Mouse (Mus musculus): ENCODE results near the gene H2-DMb2. TPM values are rescaled to one million over a fixed set of nuclear protein-coding genes. Genes with fewer than 3 reads are reported as not detected.

The H2-DMb2 gene
- polyA plus RNA-seq (2016; fragmentation: Nextera tagmentation; extraction: Ambion mirVana) = 0.30 and 0.32 TPM in 2 replicates

DNA sequence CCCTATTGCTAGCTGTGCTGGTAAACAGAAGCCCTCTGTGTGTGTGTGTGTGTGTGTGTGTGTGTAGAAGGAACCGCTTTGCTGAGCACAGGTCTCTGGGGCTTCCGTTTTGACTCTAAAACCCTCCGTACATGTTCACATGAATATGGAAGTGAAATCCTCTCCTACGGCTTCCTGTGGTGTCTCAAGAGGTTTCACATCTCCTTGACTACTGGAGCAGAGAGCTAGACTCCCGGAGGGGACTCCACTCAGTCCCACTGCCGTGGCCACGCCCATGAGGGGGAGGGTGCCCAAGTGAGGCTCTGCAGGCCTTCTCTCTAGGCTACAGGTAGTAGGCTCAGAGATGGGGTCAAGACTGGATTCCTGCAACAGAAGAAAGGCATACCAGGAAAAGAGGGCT is at the start of gene H2-DMb2:
H2-DMb2 (plus strand) TSS at position 275 of the 400 bp plus-strand sequence.
- Histone ChIP-seq H3K27me3 (peaks cover 36% of the 10 kb centered on the region), H3K9me3 (no peaks in the 10 kb centered on the region), H3K4me3 (replicated peaks) (no peak within 1 kb of the TSS), H3K9ac (replicated peaks) (no peak within 1 kb of the TSS), H3K27ac (no peak within 1 kb of the TSS), H3K4me2 (no peak within 1 kb of the TSS), H3K36me3 (no peaks in the 10 kb centered on the region), H3K4me1 (replicated peaks) (peaks cover 22% of the 10 kb centered on the region)
- WGBS = 42% methylated on average over 7 of the region's 7 CpGs
- ATAC-seq (ENCODE audit: insufficient number of reproducible peaks, insufficient read depth, low FRiP score, low TSS enrichment, low read depth) = no peak

DNA sequence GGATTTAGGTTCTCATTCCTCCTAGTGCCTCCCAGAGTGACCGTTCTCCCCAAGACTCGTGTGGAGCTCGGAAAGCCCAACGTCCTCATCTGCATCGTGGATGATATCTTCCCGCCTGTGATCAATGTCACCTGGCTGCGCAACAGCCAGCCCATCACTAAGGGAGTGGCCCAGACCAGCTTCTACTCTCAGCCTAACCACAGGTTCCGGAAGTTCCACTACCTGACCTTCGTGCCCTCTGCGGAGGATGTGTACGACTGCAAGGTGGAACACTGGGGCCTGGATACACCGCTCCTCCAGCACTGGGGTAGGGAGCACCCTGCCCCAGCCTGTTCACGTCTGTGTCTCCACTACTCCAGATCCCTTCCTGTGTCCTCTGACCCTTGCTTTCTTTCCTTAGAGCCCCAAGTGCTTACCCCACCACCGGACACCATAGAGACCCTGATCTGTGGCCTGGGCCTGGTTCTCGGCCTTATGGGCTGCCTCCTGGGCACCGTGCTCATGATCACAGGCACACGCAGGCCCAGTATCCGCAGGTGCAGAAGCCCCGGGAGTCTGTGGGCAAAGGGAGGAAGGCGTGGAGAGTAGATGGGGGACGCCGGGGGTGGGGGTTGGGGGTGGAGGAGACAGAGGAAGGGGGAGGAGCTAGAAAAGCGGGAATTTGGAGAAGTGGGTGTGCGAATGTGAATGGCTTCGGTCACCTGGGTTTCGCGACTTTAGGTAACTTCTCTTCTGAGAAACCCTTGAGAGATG is 48.6 kb upstream of the H2-DMb2 start:
- H3K27me3 ChIP-seq = no peaks in the 10 kb centered on the region; the same call in 1 of the 2 replicates
- ATAC-seq (ENCODE audit: insufficient number of reproducible peaks, insufficient read depth, low FRiP score, low TSS enrichment, low read depth) = no peak
- no peaks in the 10 kb centered on the region for H3K9me3 ChIP-seq
- WGBS = 83% methylated on average over 27 of the region's 27 CpGs
- no peaks in the 10 kb centered on the region for H3K36me3 ChIP-seq
- H3K4me2 ChIP-seq = no peak overlapping the region
- H3K4me3 ChIP-seq (replicated peaks) = no peak overlapping the region
- no peak overlapping the region for H3K9ac ChIP-seq (replicated peaks)
- H3K4me1 ChIP-seq (replicated peaks) = peaks cover 19% of the 10 kb centered on the region
- no peak overlapping the region for H3K27ac ChIP-seq

DNA sequence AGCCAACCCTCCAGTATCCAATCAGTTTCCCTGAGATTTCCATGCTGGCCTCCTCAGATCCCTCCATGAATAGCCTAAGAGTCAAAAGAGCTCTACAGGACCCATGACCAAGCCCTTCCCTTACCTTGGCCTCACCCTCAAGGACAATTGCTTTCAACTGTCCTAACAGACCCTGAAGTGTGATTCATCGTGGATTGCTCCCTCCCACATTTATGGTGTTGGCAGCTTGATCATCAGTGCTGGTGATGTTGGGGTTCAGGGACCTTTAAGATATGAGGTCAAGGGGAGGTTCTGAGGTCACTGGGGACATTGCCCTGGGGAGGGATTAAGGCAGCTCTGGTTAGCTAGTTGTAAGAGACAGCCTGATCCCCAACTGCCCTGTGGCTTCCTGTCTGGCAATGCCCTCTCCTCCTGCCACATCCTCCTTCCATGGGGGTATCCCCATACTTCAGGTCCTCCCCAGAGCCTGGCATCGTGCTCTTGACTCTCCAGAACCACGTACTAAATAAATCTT is 46.6 kb upstream of the H2-DMb2 start:
- H3K27ac ChIP-seq = no peak overlapping the region
- H3K27me3 ChIP-seq = peaks cover 7% of the 10 kb centered on the region; the same call in 1 of the 2 replicates
- H3K4me3 ChIP-seq (replicated peaks) = no peak overlapping the region
- peaks cover 31% of the 10 kb centered on the region for H3K4me1 ChIP-seq (replicated peaks)
- ATAC-seq (ENCODE audit: insufficient number of reproducible peaks, insufficient read depth, low FRiP score, low TSS enrichment, low read depth) = no peak
- no peaks in the 10 kb centered on the region for H3K9me3 ChIP-seq
- H3K4me2 ChIP-seq = no peak overlapping the region
- H3K9ac ChIP-seq (replicated peaks) = no peak overlapping the region
- 84% methylated on average over 3 of the region's 3 CpGs for WGBS
- H3K36me3 ChIP-seq = no peaks in the 10 kb centered on the region

DNA sequence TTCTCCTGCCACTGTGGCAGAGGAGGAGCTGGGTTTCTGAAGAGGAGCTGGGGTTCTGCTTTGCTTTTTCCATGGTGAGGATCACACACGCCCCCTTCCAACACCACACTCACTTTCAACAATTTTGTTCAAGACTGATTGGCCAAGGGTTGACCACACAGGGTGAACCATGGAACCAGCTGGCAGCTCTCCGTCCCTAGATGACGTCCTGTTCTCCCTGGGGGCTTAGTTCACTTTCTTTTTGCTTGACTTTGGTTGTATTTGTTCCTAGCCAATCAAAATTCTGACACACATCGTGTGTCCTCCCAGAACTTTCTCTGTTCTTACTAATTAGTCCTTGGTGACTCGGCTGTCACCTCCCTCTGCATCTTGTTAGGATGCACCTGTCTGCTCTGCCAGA is 45.8 kb upstream of the H2-DMb2 start:
- no peak overlapping the region for H3K4me2 ChIP-seq
- no peaks in the 10 kb centered on the region for H3K9me3 ChIP-seq
- no peak overlapping the region for H3K4me3 ChIP-seq (replicated peaks)
- H3K36me3 ChIP-seq = no peaks in the 10 kb centered on the region
- peaks cover 34% of the 10 kb centered on the region for H3K4me1 ChIP-seq (replicated peaks)
- H3K9ac ChIP-seq (replicated peaks) = no peak overlapping the region
- H3K27ac ChIP-seq = no peak overlapping the region
- peaks cover 7% of the 10 kb centered on the region; the same call in 1 of the 2 replicates for H3K27me3 ChIP-seq
- 67% methylated on average over 5 of the region's 5 CpGs for WGBS
- no peak for ATAC-seq (ENCODE audit: insufficient number of reproducible peaks, insufficient read depth, low FRiP score, low TSS enrichment, low read depth)

DNA sequence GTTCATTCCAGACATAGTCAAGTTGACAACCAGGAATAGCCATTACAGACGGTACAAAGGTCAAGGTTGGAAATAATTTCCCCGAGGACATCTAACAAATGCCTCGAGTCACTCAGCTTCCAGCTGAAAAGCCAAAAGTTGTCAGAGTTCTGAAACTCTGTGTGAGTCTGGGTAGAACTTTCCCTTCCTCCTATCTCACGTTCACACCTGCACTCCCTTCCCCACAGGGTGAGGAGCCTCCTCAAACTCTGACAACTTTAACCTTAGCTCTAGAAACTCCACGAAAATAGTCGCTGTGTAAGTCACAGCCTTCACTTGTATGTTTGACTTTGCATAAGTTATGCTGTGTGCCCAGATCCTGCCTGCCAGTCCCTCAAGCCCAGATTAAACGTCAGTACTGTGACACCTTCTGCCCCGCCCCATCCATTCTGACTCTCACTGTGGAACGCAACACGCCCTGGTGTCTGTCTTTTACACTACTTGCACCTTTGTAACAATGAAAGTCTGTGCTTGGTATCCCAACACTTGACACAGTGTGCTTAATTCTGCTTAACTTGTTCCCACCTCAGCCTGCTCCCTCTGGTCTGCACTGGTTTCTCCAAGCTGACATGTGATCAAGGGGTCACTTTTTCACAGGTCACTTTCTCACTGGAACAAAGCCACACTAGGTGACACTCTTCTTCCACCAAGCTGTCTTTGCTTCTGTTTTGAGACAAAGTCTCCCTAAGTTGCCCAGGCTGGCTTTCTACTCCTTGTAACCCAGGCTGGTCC is 44.2 kb upstream of the H2-DMb2 start:
- Histone ChIP-seq H3K36me3 (no peaks in the 10 kb centered on the region), H3K9ac (replicated peaks) (no peak overlapping the region), H3K4me2 (no peak overlapping the region), H3K27ac (peak overlapping the region; percentile 42; the same call in 1 of the 2 replicates), H3K4me3 (replicated peaks) (no peak overlapping the region), H3K9me3 (no peaks in the 10 kb centered on the region), H3K27me3 (peaks cover 7% of the 10 kb centered on the region; the same call in 1 of the 2 replicates), H3K4me1 (replicated peaks) (peaks cover 22% of the 10 kb centered on the region)
- no peak for ATAC-seq (ENCODE audit: insufficient number of reproducible peaks, insufficient read depth, low FRiP score, low TSS enrichment, low read depth)
- WGBS = 45% methylated on average over 10 of the region's 10 CpGs

DNA sequence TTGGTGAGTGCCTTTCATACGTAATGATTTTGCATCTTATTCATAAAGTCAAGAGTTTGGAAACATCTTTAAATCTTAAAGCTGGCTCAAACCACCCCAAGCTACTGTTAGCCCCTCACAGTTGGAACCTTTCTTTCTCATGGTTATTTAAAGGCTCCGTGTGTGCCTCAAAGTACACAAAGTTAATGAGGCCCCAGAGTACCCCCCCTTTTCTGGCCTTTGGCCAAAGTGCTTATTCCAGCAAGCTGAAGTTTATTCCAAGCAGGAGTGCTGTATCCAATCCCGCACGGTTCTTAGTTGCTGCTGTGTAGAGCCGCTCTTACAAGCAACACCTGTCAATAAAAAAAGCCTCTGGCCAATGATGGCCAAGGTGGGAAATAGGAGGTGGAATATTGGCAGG is 43.6 kb upstream of the H2-DMb2 start:
- Histone ChIP-seq H3K9me3 (no peaks in the 10 kb centered on the region), H3K9ac (replicated peaks) (no peak overlapping the region), H3K36me3 (no peaks in the 10 kb centered on the region), H3K4me3 (replicated peaks) (no peak overlapping the region), H3K4me2 (no peak overlapping the region), H3K27me3 (peaks cover 7% of the 10 kb centered on the region; the same call in 1 of the 2 replicates), H3K27ac (peak overlapping the region; percentile 29; the same call in 1 of the 2 replicates), H3K4me1 (replicated peaks) (peaks cover 22% of the 10 kb centered on the region)
- no peak for ATAC-seq (ENCODE audit: insufficient number of reproducible peaks, insufficient read depth, low FRiP score, low TSS enrichment, low read depth)
- 34% methylated on average over 5 of the region's 5 CpGs for WGBS

DNA sequence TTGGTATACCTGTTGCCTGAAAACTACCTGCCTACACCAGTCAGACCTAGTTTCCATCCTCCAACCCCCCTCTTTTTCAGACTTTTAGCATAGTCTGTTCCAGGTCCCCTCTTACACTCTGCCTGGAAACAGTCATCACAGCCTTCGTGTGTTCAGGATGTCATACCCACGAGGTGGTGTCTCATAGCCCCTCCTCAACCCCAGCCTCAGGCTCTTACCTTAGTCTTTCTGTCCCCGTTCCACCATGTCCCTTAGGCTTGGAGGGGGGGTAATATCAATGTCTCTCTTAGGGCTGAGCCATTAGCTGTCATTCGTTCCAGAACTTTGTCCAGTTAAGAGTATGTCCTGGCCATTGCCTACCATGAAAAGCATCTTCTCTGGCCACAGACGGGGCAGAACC is 41.9 kb upstream of the H2-DMb2 start:
- Histone ChIP-seq H3K27me3 (peaks cover 7% of the 10 kb centered on the region; the same call in 1 of the 2 replicates), H3K4me1 (replicated peaks) (peaks cover 22% of the 10 kb centered on the region)
- no peak for ATAC-seq (ENCODE audit: insufficient number of reproducible peaks, insufficient read depth, low FRiP score, low TSS enrichment, low read depth)

DNA sequence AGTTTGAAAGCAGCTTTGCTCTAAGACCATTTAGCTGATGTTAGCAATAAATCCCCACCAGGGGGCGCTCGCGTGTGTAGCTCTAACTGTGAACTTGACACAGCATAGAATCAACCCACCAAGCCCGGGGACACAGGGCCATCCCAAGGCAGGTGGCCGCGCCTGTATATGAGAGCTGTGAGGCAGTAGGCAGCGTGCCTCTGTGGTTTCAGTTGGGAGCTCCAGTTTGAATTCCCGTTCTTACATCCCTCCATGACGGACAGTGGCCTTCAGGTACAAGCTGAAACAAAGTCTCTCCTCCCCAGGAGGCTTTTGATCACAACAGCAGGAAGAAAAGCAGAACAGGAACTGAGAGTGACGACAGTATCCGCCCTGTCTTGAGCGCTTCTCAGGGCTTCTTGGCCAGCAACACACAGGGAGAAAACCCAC is 41.5 kb upstream of the H2-DMb2 start:
- Histone ChIP-seq H3K4me2 (peak overlapping the region; percentile 32; the same call in 1 of the 2 replicates), H3K9ac (replicated peaks) (no peak overlapping the region), H3K36me3 (no peaks in the 10 kb centered on the region), H3K4me1 (replicated peaks) (peaks cover 22% of the 10 kb centered on the region), H3K27me3 (peaks cover 7% of the 10 kb centered on the region; the same call in 1 of the 2 replicates), H3K9me3 (0 out of 2 replicates have a peak, but pooled peaks cover 5% of the 10 kb centered on the region), H3K27ac (no peak overlapping the region), H3K4me3 (replicated peaks) (no peak overlapping the region)
- 8% methylated on average over 12 of the region's 12 CpGs for WGBS
- no peak; the same call in 1 of the 2 replicates for ATAC-seq (ENCODE audit: insufficient number of reproducible peaks, insufficient read depth, low FRiP score, low TSS enrichment, low read depth)

More for the DNA sequence above, 41.9 kb upstream of the H2-DMb2 start:
- 36% methylated on average over 5 of the region's 5 CpGs for WGBS
- Histone ChIP-seq H3K9ac (replicated peaks) (no peak overlapping the region), H3K36me3 (no peaks in the 10 kb centered on the region), H3K27ac (no peak overlapping the region), H3K9me3 (0 out of 2 replicates have a peak, but pooled peaks cover 5% of the 10 kb centered on the region), H3K4me3 (replicated peaks) (no peak overlapping the region), H3K4me2 (no peak overlapping the region)

DNA sequence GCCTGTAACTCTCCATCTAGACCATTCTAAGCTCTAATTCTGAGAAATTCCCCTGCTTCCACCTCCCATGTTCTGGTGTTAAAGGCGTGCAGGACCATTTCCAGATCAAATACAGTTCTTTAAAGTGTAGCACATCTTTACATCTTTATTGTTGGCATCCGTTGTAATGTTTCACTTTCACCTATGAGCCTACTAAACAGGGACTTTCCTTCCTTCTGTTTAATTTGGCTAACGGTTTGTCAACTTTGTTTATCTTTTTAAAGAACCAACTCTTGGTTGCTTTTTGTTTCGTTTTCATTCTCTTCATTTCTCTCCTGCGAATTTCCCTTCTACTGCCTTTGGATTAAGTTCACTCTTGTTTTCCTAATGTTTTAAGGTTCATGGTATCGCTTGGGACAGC is 40.3 kb upstream of the H2-DMb2 start:
- Histone ChIP-seq H3K27me3 (0 out of 2 replicates have a peak, but pooled peaks cover 7% of the 10 kb centered on the region), H3K4me3 (replicated peaks) (no peak overlapping the region), H3K27ac (no peak overlapping the region), H3K9ac (replicated peaks) (no peak overlapping the region), H3K4me1 (replicated peaks) (peaks cover 22% of the 10 kb centered on the region), H3K36me3 (peaks cover 5% of the 10 kb centered on the region; the same call in 1 of the 2 replicates), H3K4me2 (no peak overlapping the region), H3K9me3 (0 out of 2 replicates have a peak, but pooled peaks cover 5% of the 10 kb centered on the region)
- WGBS = 79% methylated on average over 6 of the region's 6 CpGs
- ATAC-seq (ENCODE audit: insufficient number of reproducible peaks, insufficient read depth, low FRiP score, low TSS enrichment, low read depth) = no peak

DNA sequence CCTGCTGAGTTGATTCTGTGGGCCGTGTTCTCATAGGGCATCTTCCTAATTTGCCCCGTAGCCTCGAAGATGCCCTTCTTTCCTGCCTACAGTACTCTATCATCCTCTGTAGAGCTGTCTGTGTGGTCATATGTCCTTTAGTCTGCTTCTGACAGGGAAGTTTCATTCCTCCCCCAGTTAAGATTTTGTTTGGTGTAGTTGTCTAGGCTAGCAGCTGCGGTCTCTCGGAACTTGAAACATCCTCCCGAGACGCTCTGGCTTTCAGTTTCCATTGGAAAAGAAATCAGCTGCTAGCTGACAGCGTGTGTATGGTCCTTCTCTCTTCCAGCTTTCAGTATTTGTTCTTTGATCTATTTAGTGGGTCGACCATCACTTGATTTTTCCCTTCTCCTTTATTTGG is 38.3 kb upstream of the H2-DMb2 start:
- Histone ChIP-seq H3K9ac (replicated peaks) (no peak overlapping the region), H3K27me3 (0 out of 2 replicates have a peak, but pooled peaks cover 7% of the 10 kb centered on the region), H3K9me3 (0 out of 2 replicates have a peak, but pooled peaks cover 5% of the 10 kb centered on the region), H3K36me3 (peaks cover 16% of the 10 kb centered on the region; the same call in 1 of the 2 replicates), H3K27ac (no peak overlapping the region), H3K4me1 (replicated peaks) (peaks cover 11% of the 10 kb centered on the region), H3K4me2 (no peak overlapping the region), H3K4me3 (replicated peaks) (no peak overlapping the region)
- WGBS = 89% methylated on average over 9 of the region's 9 CpGs
- ATAC-seq (ENCODE audit: insufficient number of reproducible peaks, insufficient read depth, low FRiP score, low TSS enrichment, low read depth) = no peak

DNA sequence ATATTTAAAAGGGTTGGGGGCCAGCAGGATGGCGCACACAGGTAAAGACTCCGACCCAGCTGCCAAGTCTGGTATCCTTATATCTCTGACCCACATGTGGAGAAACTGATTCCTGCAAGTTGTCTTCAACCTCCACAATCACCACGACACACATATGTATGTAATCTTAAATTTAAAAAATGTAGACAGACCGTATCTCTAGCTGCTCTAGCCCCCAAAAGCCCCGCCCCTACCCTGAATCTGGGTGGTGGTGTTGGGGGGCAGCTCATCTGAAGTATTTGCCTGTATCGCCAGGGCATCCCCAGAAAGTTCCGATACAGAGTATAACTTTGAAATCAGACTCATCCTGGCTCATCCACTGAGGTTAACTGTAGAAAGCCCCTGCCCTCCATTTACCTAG is 36.6 kb upstream of the H2-DMb2 start:
- 0 out of 2 replicates have a peak, but pooled peaks cover 5% of the 10 kb centered on the region for H3K4me1 ChIP-seq (replicated peaks)
- H3K4me3 ChIP-seq (replicated peaks) = no peak overlapping the region
- no peak for ATAC-seq (ENCODE audit: insufficient number of reproducible peaks, insufficient read depth, low FRiP score, low TSS enrichment, low read depth)
- H3K9me3 ChIP-seq = 0 out of 2 replicates have a peak, but pooled peaks cover 5% of the 10 kb centered on the region
- WGBS = 86% methylated on average over 7 of the region's 7 CpGs
- no peak overlapping the region for H3K4me2 ChIP-seq
- no peak overlapping the region for H3K27ac ChIP-seq
- H3K9ac ChIP-seq (replicated peaks) = no peak overlapping the region
- H3K27me3 ChIP-seq = no peaks in the 10 kb centered on the region
- peaks cover 33% of the 10 kb centered on the region for H3K36me3 ChIP-seq
